9 mouse cellular contexts compared by ENCODE assay signal in the genomic region with DNA sequence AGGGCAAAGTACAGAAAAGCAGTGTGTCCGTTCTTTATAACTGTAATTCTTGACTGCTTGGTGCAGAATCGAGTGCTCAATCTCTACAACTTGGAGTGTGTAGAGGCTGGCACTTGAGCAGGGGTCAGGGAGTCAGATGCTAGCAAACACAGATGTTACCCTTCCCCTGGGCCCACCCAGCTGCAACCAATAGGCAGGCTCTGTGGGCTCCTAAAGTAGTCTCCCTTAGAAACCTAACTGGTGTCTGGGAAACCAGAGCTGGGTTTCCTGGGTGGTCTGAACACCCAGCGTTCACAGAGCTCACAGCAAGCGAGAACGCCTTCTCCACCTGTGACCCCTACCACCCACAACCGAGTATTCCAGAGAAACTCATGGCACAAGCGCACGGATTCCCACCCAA. TPM values are rescaled to one million over a fixed set of nuclear protein-coding genes. Genes with fewer than 3 reads are reported as not detected.
DNase-seq lines count a peak whose midpoint lies in the region; ATAC-seq lines count a peak whose summit lies in the region.
"Had no signal": no experiment of that assay in that cellular context is flagged by ENCODE, and none has a peak within 500 bp of the region (broad histone marks: within the 10 kb centered on the region; RNA-seq: fewer than 3 reads in every experiment).

No protein-coding gene starts in this region.

- no peaks in the 10 kb centered on the region for H3K36me3 ChIP-seq in kidney, embryonic 15.5 days
- H3K36me3 ChIP-seq in embryonic facial prominence, embryonic 12.5 days, result no peaks in the 10 kb centered on the region
- no peaks in the 10 kb centered on the region for H3K36me3 ChIP-seq in hindbrain, embryonic 16.5 days (ENCODE audit: control insufficient read depth, insufficient read depth, low read length)
- no peaks in the 10 kb centered on the region for H3K36me3 ChIP-seq in neural tube, embryonic 11.5 days (ENCODE audit: control insufficient read depth, insufficient read depth, low read length)
- H3K36me3 ChIP-seq: liver, embryonic 13.5 days had no signal

- H3K4me3 ChIP-seq in kidney, embryonic 15.5 days (replicated peaks), result peak overlapping the region; percentile 67
- peak overlapping the region; percentile 61 for H3K4me3 ChIP-seq in embryonic facial prominence, embryonic 12.5 days
- peak overlapping the region; percentile 75 for H3K4me3 ChIP-seq in hindbrain, embryonic 16.5 days (ENCODE audit: low read length)
- peak overlapping the region; percentile 61; the same call in 1 of the 2 replicates for H3K4me3 ChIP-seq in neural tube, embryonic 11.5 days (ENCODE audit: low read depth, low read length)

- peak overlapping the region; percentile 55 for H3K9ac ChIP-seq in kidney, embryonic 15.5 days
- H3K9ac ChIP-seq in embryonic facial prominence, embryonic 12.5 days, result no peak overlapping the region; the same call in 1 of the 2 replicates
- no peak overlapping the region for H3K9ac ChIP-seq in hindbrain, embryonic 16.5 days (ENCODE audit: low read depth, low read length)
- H3K9ac ChIP-seq in neural tube, embryonic 11.5 days (ENCODE audit: low read length), result no peak overlapping the region

- peak overlapping the region; percentile 95 for H3K4me2 ChIP-seq in kidney, embryonic 15.5 days
- H3K4me2 ChIP-seq in embryonic facial prominence, embryonic 12.5 days (replicated peaks), result peak overlapping the region; percentile 89
- peak overlapping the region; percentile 94 for H3K4me2 ChIP-seq in hindbrain, embryonic 16.5 days (ENCODE audit: low read length)
- H3K4me2 ChIP-seq in neural tube, embryonic 11.5 days (ENCODE audit: low read depth), result peak overlapping the region; percentile 98

- H3K27ac ChIP-seq in kidney, embryonic 15.5 days, result peak overlapping the region; percentile 94
- no peak overlapping the region for H3K27ac ChIP-seq in embryonic facial prominence, embryonic 12.5 days
- H3K27ac ChIP-seq in hindbrain, embryonic 16.5 days (ENCODE audit: low read depth, low read length), result no peak overlapping the region
- H3K27ac ChIP-seq in neural tube, embryonic 11.5 days (ENCODE audit: low read depth, low read length), result no peak overlapping the region
- H3K27ac ChIP-seq: liver, embryonic 13.5 days had no signal

- 0 out of 2 replicates have a peak, but pooled peaks have one; percentile 1 for ATAC-seq in kidney, embryonic 15.5 days (replicated peaks; ENCODE audit: low FRiP score)
- ATAC-seq in embryonic facial prominence, embryonic 12.5 days (ENCODE audit: insufficient number of reproducible peaks, insufficient read depth, low FRiP score, low TSS enrichment), result no peak
- 0 out of 2 replicates have a peak, but pooled peaks have one; percentile 15 for ATAC-seq in hindbrain, embryonic 16.5 days
- no peak for ATAC-seq in neural tube, embryonic 11.5 days (ENCODE audit: insufficient read depth, low FRiP score, low TSS enrichment)

- WGBS in kidney, embryonic 15.5 days, result 12% methylated on average over 8 of the region's 8 CpGs
- WGBS in embryonic facial prominence, embryonic 12.5 days, result 13% methylated on average over 8 of the region's 8 CpGs
- WGBS in hindbrain, embryonic 16.5 days, result 25% methylated on average over 8 of the region's 8 CpGs
- 24% methylated on average over 8 of the region's 8 CpGs for WGBS in neural tube, embryonic 11.5 days

- H3K27me3 ChIP-seq in kidney, embryonic 15.5 days, result peaks cover 5% of the 10 kb centered on the region; the same call in 1 of the 2 replicates
- H3K27me3 ChIP-seq in embryonic facial prominence, embryonic 12.5 days, result peaks cover 7% of the 10 kb centered on the region; the same call in 1 of the 2 replicates
- H3K27me3 ChIP-seq in hindbrain, embryonic 16.5 days (replicated peaks; ENCODE audit: control insufficient read depth, insufficient read depth, low read length), result no peaks in the 10 kb centered on the region
- H3K27me3 ChIP-seq in neural tube, embryonic 11.5 days (ENCODE audit: control insufficient read depth, insufficient read depth, low read length), result no peaks in the 10 kb centered on the region

- H3K4me1 ChIP-seq in kidney, embryonic 15.5 days, result peaks cover 25% of the 10 kb centered on the region
- H3K4me1 ChIP-seq in embryonic facial prominence, embryonic 12.5 days, result peaks cover 11% of the 10 kb centered on the region
- peaks cover 5% of the 10 kb centered on the region for H3K4me1 ChIP-seq in hindbrain, embryonic 16.5 days (ENCODE audit: control insufficient read depth, insufficient read depth, low read depth, low read length)
- H3K4me1 ChIP-seq in neural tube, embryonic 11.5 days (ENCODE audit: control insufficient read depth, insufficient read depth, low read length), result 0 out of 2 replicates have a peak, but pooled peaks cover 4% of the 10 kb centered on the region

- DNase-seq in kidney, postnatal 36 days, result no peak
- DNase-seq in neural tube, embryonic 11.5 days (ENCODE audit: low spot score), result peak; percentile 23
- DNase-seq in right cerebral cortex, postnatal 4 days, result no peak
- DNase-seq in spleen, adult 18-20 months, result no peak
- no peak for DNase-seq in right cerebral cortex, adult 2 months (ENCODE audit: low spot score in 2 of 2)

- no peaks in the 10 kb centered on the region for H3K9me3 ChIP-seq in kidney, embryonic 15.5 days (replicated peaks)
- H3K9me3 ChIP-seq in embryonic facial prominence, embryonic 12.5 days, result no peaks in the 10 kb centered on the region
- H3K9me3 ChIP-seq in hindbrain, embryonic 16.5 days (ENCODE audit: control insufficient read depth, low read length), result no peaks in the 10 kb centered on the region
- no peaks in the 10 kb centered on the region for H3K9me3 ChIP-seq in neural tube, embryonic 11.5 days (ENCODE audit: control insufficient read depth, low read length)
- H3K9me3 ChIP-seq: liver, embryonic 13.5 days had no signal

RNA-seq across cellular contexts. Expression of a gene that starts 1.1 kb away (rescaled TPM):
- polyA plus RNA-seq in kidney, embryonic 15.5 days (2015; fragmentation: Nextera tagmentation; extraction: Ambion mirVana), result 39.8 and 45.3 TPM in 2 replicates
- polyA plus RNA-seq in embryonic facial prominence, embryonic 12.5 days (2016; fragmentation: Nextera tagmentation; extraction: Ambion mirVana), result 14.7 and 15.1 TPM in 2 replicates
- polyA plus RNA-seq in hindbrain, embryonic 16.5 days (2015; fragmentation: Nextera tagmentation; extraction: Ambion mirVana), result 30.6 and 33.0 TPM in 2 replicates
- polyA plus RNA-seq in neural tube, embryonic 11.5 days (2014; fragmentation: Nextera tagmentation; extraction: Ambion mirVana), result 7.7 and 9.0 TPM in 2 replicates

RNA-seq across cellular contexts. Expression of a gene that starts 57.7 kb away (rescaled TPM):
- 33.7 and 36.7 TPM in 2 replicates for polyA plus RNA-seq in kidney, embryonic 15.5 days (2015; fragmentation: Nextera tagmentation; extraction: Ambion mirVana)
- polyA plus RNA-seq in embryonic facial prominence, embryonic 12.5 days (2016; fragmentation: Nextera tagmentation; extraction: Ambion mirVana), result 42.2 and 43.2 TPM in 2 replicates
- polyA plus RNA-seq in hindbrain, embryonic 16.5 days (2015; fragmentation: Nextera tagmentation; extraction: Ambion mirVana), result 27.0 and 32.2 TPM in 2 replicates
- polyA plus RNA-seq in neural tube, embryonic 11.5 days (2014; fragmentation: Nextera tagmentation; extraction: Ambion mirVana), result 43.3 and 44.0 TPM in 2 replicates

RNA-seq across cellular contexts. Expression of a gene that starts 57.8 kb away (rescaled TPM):
- 15.0 and 15.7 TPM in 2 replicates for polyA plus RNA-seq in kidney, embryonic 15.5 days (2015; fragmentation: Nextera tagmentation; extraction: Ambion mirVana)
- 24.7 and 25.8 TPM in 2 replicates for polyA plus RNA-seq in embryonic facial prominence, embryonic 12.5 days (2016; fragmentation: Nextera tagmentation; extraction: Ambion mirVana)
- polyA plus RNA-seq in hindbrain, embryonic 16.5 days (2015; fragmentation: Nextera tagmentation; extraction: Ambion mirVana), result 62.8 and 63.9 TPM in 2 replicates
- polyA plus RNA-seq in neural tube, embryonic 11.5 days (2014; fragmentation: Nextera tagmentation; extraction: Ambion mirVana), result 35.7 and 36.5 TPM in 2 replicates

Comparison
In these comparisons a context has a peak if more than half of its experiments do, and no peak if none do; other contexts are left out.
1. ATAC-seq: peak in kidney, embryonic 15.5 days (single experiment) and hindbrain, embryonic 16.5 days (single experiment); none in embryonic facial prominence, embryonic 12.5 days (single experiment) and neural tube, embryonic 11.5 days (single experiment).
2. Peak in every context shown above with its lines, with median percentiles within 50 percentile points of each other: H3K4me2 ChIP-seq and H3K4me3 ChIP-seq.